In genomic region chr11:88327016-88327415, GRCm38 (mm10) we compare ENCODE assay signal across 15 mouse cellular contexts. TPM values are rescaled to one million over a fixed set of nuclear protein-coding genes. Genes with fewer than 3 reads are reported as not detected.
DNase-seq lines count a peak whose midpoint lies in the region; ATAC-seq and TF ChIP-seq lines count a peak whose summit lies in the region.
"Had no signal": no experiment of that assay in that cellular context is flagged by ENCODE, and none has a peak within 500 bp of the region (broad histone marks: within the 10 kb centered on the region; RNA-seq: fewer than 3 reads in every experiment).

No protein-coding gene starts in this region.

- TF ChIP-seq CTCF in brain, embryonic 14.5 days (IDR thresholded peaks at IDR 0.05; ENCODE audit: borderline replicate concordance, extremely low read depth, insufficient read depth, insufficient read length) = no peak

- peak; percentile 67 for DNase-seq in gastrocnemius, adult 18-20 months (ENCODE audit: low spot score)
- DNase-seq in gastrocnemius, postnatal 10 days = no peak
- peak; percentile 64 for DNase-seq in left cerebral cortex, postnatal 4 days
- DNase-seq in left cerebral cortex, adult 11 months (ENCODE audit: low spot score) = no peak
- DNase-seq in brain, embryonic 14.5 days (ENCODE audit: low read depth) = peak; percentile 35
- DNase-seq: adrenal gland, postnatal 36 days; cerebellum, adult 9-10 months; thymus, adult 2 months had no signal

- H3K4me3 ChIP-seq in hindbrain, embryonic 16.5 days (ENCODE audit: low read length) = no peak overlapping the region
- H3K4me3 ChIP-seq: lung, embryonic 15.5 days had no signal

- intact Hi-C loops in left cerebral cortex, postnatal 4 days (cut with DNase I) = no loop called here

- H3K27me3 ChIP-seq in hindbrain, embryonic 16.5 days (replicated peaks; ENCODE audit: control insufficient read depth, insufficient read depth, low read length) = no peaks in the 10 kb centered on the region
- H3K27me3 ChIP-seq: lung, embryonic 15.5 days; Patski had no signal

- peak; percentile 79 for ATAC-seq in hindbrain, embryonic 16.5 days
- ATAC-seq in erythroblast, adult 5-6 weeks (replicated peaks; ENCODE audit: low FRiP score, poor library complexity, severe bottlenecking) = no peak
- ATAC-seq: Patski had no signal

- H3K9ac ChIP-seq in hindbrain, embryonic 16.5 days (ENCODE audit: low read depth, low read length) = no peak overlapping the region
- H3K9ac ChIP-seq: lung, embryonic 15.5 days had no signal

- H3K27ac ChIP-seq in hindbrain, embryonic 16.5 days (ENCODE audit: low read depth, low read length) = peak overlapping the region; percentile 42; the same call in 1 of the 2 replicates
- H3K27ac ChIP-seq: lung, embryonic 15.5 days had no signal

- H3K4me2 ChIP-seq in hindbrain, embryonic 16.5 days (ENCODE audit: low read length) = no peak overlapping the region
- H3K4me2 ChIP-seq: lung, embryonic 15.5 days had no signal

- WGBS in hindbrain, embryonic 16.5 days = 9% methylated on average over 4 of the region's 4 CpGs

- no peaks in the 10 kb centered on the region for H3K9me3 ChIP-seq in hindbrain, embryonic 16.5 days (ENCODE audit: control insufficient read depth, low read length)
- H3K9me3 ChIP-seq: lung, embryonic 15.5 days had no signal

- no peak for TF ChIP-seq POLR2A in brain, embryonic 14.5 days (IDR thresholded peaks at IDR 0.05; ENCODE audit: borderline replicate concordance, extremely low read depth, insufficient read depth, insufficient read length, poor library complexity, severe bottlenecking)

- no peaks in the 10 kb centered on the region for H3K36me3 ChIP-seq in hindbrain, embryonic 16.5 days (ENCODE audit: control insufficient read depth, insufficient read depth, low read length)
- H3K36me3 ChIP-seq: lung, embryonic 15.5 days had no signal

- peaks cover 16% of the 10 kb centered on the region for H3K4me1 ChIP-seq in hindbrain, embryonic 16.5 days (ENCODE audit: control insufficient read depth, insufficient read depth, low read depth, low read length)

RNA-seq across cellular contexts. Expression of gene Ccdc182, which starts 33.2 kb away (rescaled TPM):
- not detected for total RNA-seq in gastrocnemius, adult 18-20 months (2021)
- not detected for total RNA-seq in gastrocnemius, postnatal 10 days (2021)
- total RNA-seq in left cerebral cortex, postnatal 4 days (2021) = not detected
- polyA plus RNA-seq in brain, embryonic 14.5 days (2012; rRNA removed) = 0.20 and 0.30 TPM in 2 replicates
- 0.13 TPM in 1 of 2 replicates, not detected in the other for polyA plus RNA-seq in hindbrain, embryonic 16.5 days (2015; fragmentation: Nextera tagmentation; extraction: Ambion mirVana)
- not detected in 2 replicates for total RNA-seq in erythroblast, adult 5-6 weeks (2015; ENCODE audit: low replicate concordance)
- not detected in 2 replicates for total RNA-seq in erythroblast, adult 5-6 weeks (2017; ENCODE audit: low replicate concordance)
- total RNA-seq: adrenal gland, postnatal 36 days; left cerebral cortex, postnatal 36 days; monocyte, adult 5-6 weeks had no signal
- polyA plus RNA-seq: heart, embryonic 16.5 days; Patski; thymus, adult 2 months had no signal

Comparison
In these comparisons a context has a peak if more than half of its experiments do, and no peak if none do; other contexts are left out.
1. DNase-seq: peak in gastrocnemius, adult 18-20 months (single experiment), left cerebral cortex, postnatal 4 days (single experiment) and brain, embryonic 14.5 days (single experiment); none in gastrocnemius, postnatal 10 days (single experiment) and left cerebral cortex, adult 11 months (single experiment).